In the genomic region with DNA sequence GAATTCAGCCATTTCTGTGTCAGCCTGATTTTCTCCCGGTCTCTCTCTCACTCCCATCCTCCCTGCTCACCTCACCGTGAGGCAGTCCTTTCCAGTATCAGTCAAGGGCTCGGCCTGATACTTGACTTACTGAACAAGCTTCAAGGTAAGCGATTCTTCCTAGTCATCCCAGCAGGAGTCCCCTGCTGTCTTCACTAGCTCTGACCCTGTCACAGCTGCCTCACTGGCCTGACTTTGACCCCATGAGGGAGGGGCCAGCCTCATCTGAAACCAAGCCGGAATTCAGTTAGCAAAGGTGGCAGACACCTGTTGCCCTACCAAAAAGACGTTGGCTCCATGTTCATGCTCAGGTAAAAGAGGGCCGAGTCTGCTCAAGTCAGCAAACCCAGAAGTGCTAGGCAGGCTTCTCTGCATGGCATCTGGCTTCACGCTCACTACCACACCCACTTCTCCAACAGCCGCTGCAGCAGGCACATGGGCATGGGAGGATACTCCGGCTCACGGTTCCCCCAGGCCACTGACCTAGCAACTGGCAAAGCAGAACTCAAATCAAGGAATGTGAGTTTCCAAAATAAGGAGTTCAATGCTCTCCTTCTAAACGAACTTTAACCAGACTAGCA, we compare ENCODE assay signal across 12 mouse cellular contexts.
DNase-seq lines count a peak whose midpoint lies in the region; ATAC-seq and TF ChIP-seq lines count a peak whose summit lies in the region.
"Had no signal": no experiment of that assay in that cellular context is flagged by ENCODE, and none has a peak within 500 bp of the region (broad histone marks: within the 10 kb centered on the region; RNA-seq: fewer than 3 reads in every experiment).

No protein-coding gene starts in this region.

- TF ChIP-seq EP300 in lung, postnatal 0 days (IDR thresholded peaks at IDR 0.05), result no peak

- no peak overlapping the region for H3K27ac ChIP-seq in heart, embryonic 12.5 days (ENCODE audit: poor library complexity, severe bottlenecking)
- H3K27ac ChIP-seq in heart, embryonic 11.5 days (ENCODE audit: low read depth, low read length), result no peak overlapping the region
- H3K27ac ChIP-seq in lung, postnatal 0 days (ENCODE audit: low read length), result no peak overlapping the region
- H3K27ac ChIP-seq: neural tube, embryonic 13.5 days had no signal

- H3K4me1 ChIP-seq in heart, embryonic 12.5 days (replicated peaks), result peaks cover 28% of the 10 kb centered on the region
- H3K4me1 ChIP-seq in heart, embryonic 11.5 days (ENCODE audit: control insufficient read depth, insufficient read depth, low read length), result peaks cover 20% of the 10 kb centered on the region
- 0 out of 2 replicates have a peak, but pooled peaks cover 3% of the 10 kb centered on the region for H3K4me1 ChIP-seq in lung, postnatal 0 days (ENCODE audit: insufficient read depth, low read depth, low read length)

- no peak overlapping the region for H3K9ac ChIP-seq in heart, embryonic 12.5 days
- H3K9ac ChIP-seq in heart, embryonic 11.5 days (ENCODE audit: low read depth, low read length), result no peak overlapping the region; the same call in 1 of the 2 replicates
- no peak overlapping the region for H3K9ac ChIP-seq in lung, postnatal 0 days (replicated peaks; ENCODE audit: low read depth)
- H3K9ac ChIP-seq: neural tube, embryonic 13.5 days had no signal

- H3K27me3 ChIP-seq in heart, embryonic 12.5 days (replicated peaks), result no peaks in the 10 kb centered on the region
- no peaks in the 10 kb centered on the region for H3K27me3 ChIP-seq in heart, embryonic 11.5 days (ENCODE audit: control insufficient read depth, insufficient read depth, low read length)
- no peaks in the 10 kb centered on the region for H3K27me3 ChIP-seq in lung, postnatal 0 days (replicated peaks; ENCODE audit: insufficient read depth, low read length)
- H3K27me3 ChIP-seq: neural tube, embryonic 13.5 days had no signal

- intact Hi-C loops in left cerebral cortex, postnatal 4 days (cut with DNase I), result no loop called here

- DNase-seq in lung, postnatal 0 days (ENCODE audit: low spot score), result no peak
- no peak for DNase-seq in lung, postnatal 25 days (ENCODE audit: low spot score)
- DNase-seq in kidney, adult 8-10 months, result peak; percentile 32 to 41
- peak; percentile 12 for DNase-seq in yolk sac, embryonic 10.5 days (ENCODE audit: low spot score)
- no peak for DNase-seq in left cerebral cortex, postnatal 4 days
- DNase-seq in embryo, embryonic 11 days, result no peak
- DNase-seq: cerebellum, adult 9-10 months; lung, postnatal 4 days had no signal

- 36% methylated on average over 12 of the region's 12 CpGs for WGBS in heart, embryonic 12.5 days
- 41% methylated on average over 12 of the region's 12 CpGs for WGBS in heart, embryonic 11.5 days (ENCODE audit: insufficient replicate concordance)
- 30% methylated on average over 12 of the region's 12 CpGs for WGBS in lung, postnatal 0 days

- no peaks in the 10 kb centered on the region for H3K36me3 ChIP-seq in heart, embryonic 12.5 days
- H3K36me3 ChIP-seq in heart, embryonic 11.5 days (ENCODE audit: control insufficient read depth, insufficient read depth, low read length), result no peaks in the 10 kb centered on the region
- no peaks in the 10 kb centered on the region for H3K36me3 ChIP-seq in lung, postnatal 0 days (ENCODE audit: insufficient read depth, low read length)
- H3K36me3 ChIP-seq: neural tube, embryonic 13.5 days had no signal

- H3K9me3 ChIP-seq in heart, embryonic 12.5 days (replicated peaks), result no peaks in the 10 kb centered on the region
- H3K9me3 ChIP-seq in heart, embryonic 11.5 days (replicated peaks; ENCODE audit: control insufficient read depth, low read length), result no peaks in the 10 kb centered on the region
- H3K9me3 ChIP-seq in lung, postnatal 0 days (ENCODE audit: low read length), result no peaks in the 10 kb centered on the region
- H3K9me3 ChIP-seq: neural tube, embryonic 13.5 days had no signal

- H3K4me3 ChIP-seq in heart, embryonic 12.5 days, result no peak overlapping the region
- no peak overlapping the region for H3K4me3 ChIP-seq in heart, embryonic 11.5 days (ENCODE audit: low read depth, low read length)
- no peak overlapping the region for H3K4me3 ChIP-seq in lung, postnatal 0 days (ENCODE audit: low read depth, low read length)
- H3K4me3 ChIP-seq: neural tube, embryonic 13.5 days had no signal

- peak; percentile 54; the same call in 1 of the 2 replicates for ATAC-seq in heart, embryonic 12.5 days (ENCODE audit: insufficient number of reproducible peaks, low FRiP score)
- ATAC-seq in heart, embryonic 11.5 days (replicated peaks; ENCODE audit: insufficient number of reproducible peaks, low FRiP score, low TSS enrichment), result no peak
- 0 out of 2 replicates have a peak, but pooled peaks have one; percentile 27 for ATAC-seq in lung, postnatal 0 days
- ATAC-seq: inflammation-experienced regulatory T-cells, adult 6 months had no signal

- TF ChIP-seq CTCF in lung, postnatal 0 days (IDR thresholded peaks at IDR 0.05), result no peak

- H3K4me2 ChIP-seq in heart, embryonic 12.5 days, result no peak overlapping the region
- H3K4me2 ChIP-seq in heart, embryonic 11.5 days, result no peak overlapping the region
- H3K4me2 ChIP-seq in lung, postnatal 0 days (replicated peaks; ENCODE audit: low read depth, low read length), result no peak overlapping the region
- H3K4me2 ChIP-seq: neural tube, embryonic 13.5 days had no signal

Comparison
In these comparisons a context has a peak if more than half of its experiments do, and no peak if none do; other contexts are left out.
1. DNase-seq: peak in kidney, adult 8-10 months (2 of 2) and yolk sac, embryonic 10.5 days (single experiment); none in lung, postnatal 0 days (single experiment), lung, postnatal 25 days (single experiment), left cerebral cortex, postnatal 4 days (single experiment) and embryo, embryonic 11 days (single experiment).